Mouse (Mus musculus): ENCODE measurements around the gene Abracl.

The Abracl gene

GRCm38 (mm10) chr10:18022741-18023347, at the start of gene Abracl:
TSS of gene Abracl (minus strand) at chr10:18023288.
- peak; percentile 61 to 75 for DNase-seq (ENCODE audit: low spot score in 2 of 2)

- DNase-seq (ENCODE audit: low spot score in 2 of 2) = no peak
Observed at GRCm38 (mm10) chr10:18072871-18073270, 49.8 kb upstream of the Abracl start.

- no peak for DNase-seq (ENCODE audit: low spot score in 2 of 2)
Observed at GRCm38 (mm10) chr10:18070616-18071015, 47.5 kb upstream of the Abracl start.

- DNase-seq (ENCODE audit: low spot score in 2 of 2) = peak in 1 of 2 experiments; percentile 20
Observed at GRCm38 (mm10) chr10:18070144-18070543, 47.1 kb upstream of the Abracl start.

GRCm38 (mm10) chr10:18069576-18069975, 46.5 kb upstream of the Abracl start:
- no peak for DNase-seq (ENCODE audit: low spot score in 2 of 2)

- no peak for DNase-seq (ENCODE audit: low spot score in 2 of 2)
Observed at GRCm38 (mm10) chr10:18068880-18069279, 45.8 kb upstream of the Abracl start.

- DNase-seq (ENCODE audit: low spot score in 2 of 2) = no peak
Observed at GRCm38 (mm10) chr10:18067761-18068446, 44.8 kb upstream of the Abracl start.

GRCm38 (mm10) chr10:18066031-18066439, 42.9 kb upstream of the Abracl start:
- DNase-seq (ENCODE audit: low spot score in 2 of 2) = no peak

- no peak for DNase-seq (ENCODE audit: low spot score in 2 of 2)
Observed at GRCm38 (mm10) chr10:18064606-18065228, 41.6 kb upstream of the Abracl start.

GRCm38 (mm10) chr10:18061533-18061932, 38.4 kb upstream of the Abracl start:
- no peak for DNase-seq (ENCODE audit: low spot score in 2 of 2)

GRCm38 (mm10) chr10:18060778-18061177, 37.7 kb upstream of the Abracl start:
- DNase-seq (ENCODE audit: low spot score in 2 of 2) = no peak

GRCm38 (mm10) chr10:18059807-18060206, 36.7 kb upstream of the Abracl start:
- no peak for DNase-seq (ENCODE audit: low spot score in 2 of 2)

GRCm38 (mm10) chr10:18058681-18059338, 35.7 kb upstream of the Abracl start:
- no peak for DNase-seq (ENCODE audit: low spot score in 2 of 2)

GRCm38 (mm10) chr10:18056391-18056745, 33.3 kb upstream of the Abracl start:
- DNase-seq (ENCODE audit: low spot score in 2 of 2) = no peak

GRCm38 (mm10) chr10:18055696-18056390, 32.8 kb upstream of the Abracl start, which contains the start of gene Reps1:
TSS of gene Reps1 (plus strand) at chr10:18055861.
- peak; percentile 23 for DNase-seq (ENCODE audit: low spot score in 2 of 2)

- DNase-seq (ENCODE audit: low spot score in 2 of 2) = peak; percentile 69 to 82
Observed at GRCm38 (mm10) chr10:18055009-18055695, 32.1 kb upstream of the Abracl start.

- no peak for DNase-seq (ENCODE audit: low spot score in 2 of 2)
Observed at GRCm38 (mm10) chr10:18047380-18048146, 24.5 kb upstream of the Abracl start.

GRCm38 (mm10) chr10:18046380-18046779, 23.3 kb upstream of the Abracl start:
- DNase-seq (ENCODE audit: low spot score in 2 of 2) = no peak

GRCm38 (mm10) chr10:18036849-18037248, 13.8 kb upstream of the Abracl start:
- no peak for DNase-seq (ENCODE audit: low spot score in 2 of 2)

GRCm38 (mm10) chr10:18034408-18034807, 11.3 kb upstream of the Abracl start:
- no peak for DNase-seq (ENCODE audit: low spot score in 2 of 2)
